Mouse (Mus musculus) cerebellum, adult 11-12 months (tissue): ENCODE measurements at regions not wholly inside any gene's neighbourhood (a gene's known extent, or its start where the extent isn't known, plus 50 kb on each side); places are given as distances from the start of the nearest gene placed in this dataset.

ENCODE experiments used
- DNase-seq: peaks from one replicate; pipeline ENCODE4 v3.0.0; 2022

DNA sequence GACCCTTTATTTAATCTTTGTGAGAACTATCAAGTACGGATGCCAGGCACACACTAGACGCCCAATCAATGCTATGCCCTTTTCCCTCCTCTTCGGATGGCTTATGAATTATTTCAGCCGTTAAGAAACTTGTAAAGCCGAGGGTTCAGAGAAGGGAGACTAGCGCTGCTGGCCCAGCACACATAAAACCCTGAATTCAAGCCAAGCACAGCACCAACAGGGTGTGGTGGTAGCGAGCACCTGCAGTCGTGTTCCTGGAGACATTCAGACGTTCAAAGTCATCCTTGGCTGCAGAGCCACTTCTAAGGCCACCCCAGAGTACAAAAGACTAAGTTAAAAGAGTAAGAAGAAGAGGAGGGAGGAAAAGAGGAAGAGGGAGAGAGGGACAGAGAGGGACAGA, 148.5 kb upstream of the Jarid2 start:
- DNase-seq = no peak

DNA sequence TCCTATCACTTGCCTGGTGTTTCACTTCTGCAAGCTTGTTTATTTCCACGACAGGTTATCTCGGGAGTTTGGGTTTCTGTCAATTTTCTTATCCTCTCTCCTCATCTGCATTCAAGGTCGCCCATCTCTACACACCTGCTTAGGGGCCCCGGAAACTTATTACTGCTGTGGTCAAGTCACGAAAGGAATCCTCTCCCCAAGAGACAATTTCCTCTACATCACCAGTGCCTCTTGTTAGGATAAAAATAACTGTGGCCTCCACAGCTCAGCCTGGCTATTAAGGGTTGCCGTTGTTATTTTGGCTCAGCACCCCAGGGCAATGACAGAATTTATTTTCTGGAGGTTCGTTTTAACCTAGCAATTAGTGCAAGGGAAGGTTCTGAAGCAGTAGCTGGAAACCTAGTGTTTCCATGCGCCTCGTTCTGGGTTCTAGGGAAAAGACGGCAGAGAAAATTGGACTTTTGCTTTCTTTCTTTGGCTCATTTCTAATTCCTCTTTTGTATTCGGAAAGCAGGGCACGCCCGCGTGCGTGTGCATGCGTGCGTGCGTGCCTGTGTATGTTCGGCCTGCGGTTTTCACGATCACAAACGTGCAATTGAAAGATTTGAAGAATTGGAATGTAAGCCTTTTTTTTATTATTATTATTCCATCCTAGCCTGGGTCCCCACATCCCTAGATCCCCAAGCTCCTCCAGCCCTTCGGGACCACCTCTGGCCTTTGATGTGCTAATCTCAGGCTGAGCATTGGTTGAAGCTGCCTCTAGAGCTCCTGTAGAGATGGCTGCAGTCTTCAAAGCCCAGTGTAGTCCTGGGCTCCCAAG, 147.1 kb upstream of the Jarid2 start:
- DNase-seq = no peak

DNA sequence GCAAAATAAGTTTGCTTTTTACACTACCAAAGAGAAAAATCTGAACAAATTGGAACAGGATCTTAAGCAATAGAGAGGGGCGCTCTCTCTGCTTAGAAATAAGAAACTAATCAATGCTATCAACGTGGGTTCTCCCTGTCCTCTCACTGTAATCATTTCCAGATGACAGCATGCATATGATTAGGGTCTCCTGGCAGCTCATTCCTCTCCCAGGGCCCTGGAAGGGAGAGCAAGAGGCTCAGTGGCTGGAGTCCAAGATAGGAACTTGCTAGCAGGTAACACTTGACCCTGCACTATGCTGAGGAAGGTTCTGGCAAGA, 146.5 kb upstream of the Jarid2 start:
- no peak for DNase-seq

DNA sequence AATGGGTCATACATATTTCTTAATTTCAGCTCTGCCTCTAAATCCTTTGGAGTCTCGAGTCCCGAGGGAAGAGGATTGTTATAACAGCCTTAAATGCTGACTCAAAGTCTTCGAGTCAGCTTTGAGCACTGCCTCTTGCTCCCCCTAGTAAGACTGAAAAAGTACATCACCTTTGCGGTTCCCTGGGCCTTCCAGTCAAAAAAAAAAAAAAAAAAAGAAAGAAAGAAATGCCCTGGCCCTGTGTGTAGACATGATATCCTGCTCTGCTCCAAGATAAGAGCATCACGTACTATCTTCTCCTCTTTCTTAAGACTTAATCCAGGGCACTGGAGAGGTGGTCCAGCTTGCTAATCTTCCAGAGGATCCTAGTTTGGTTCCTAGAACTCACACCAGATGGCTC, 145.7 kb upstream of the Jarid2 start:
- no peak for DNase-seq

DNA sequence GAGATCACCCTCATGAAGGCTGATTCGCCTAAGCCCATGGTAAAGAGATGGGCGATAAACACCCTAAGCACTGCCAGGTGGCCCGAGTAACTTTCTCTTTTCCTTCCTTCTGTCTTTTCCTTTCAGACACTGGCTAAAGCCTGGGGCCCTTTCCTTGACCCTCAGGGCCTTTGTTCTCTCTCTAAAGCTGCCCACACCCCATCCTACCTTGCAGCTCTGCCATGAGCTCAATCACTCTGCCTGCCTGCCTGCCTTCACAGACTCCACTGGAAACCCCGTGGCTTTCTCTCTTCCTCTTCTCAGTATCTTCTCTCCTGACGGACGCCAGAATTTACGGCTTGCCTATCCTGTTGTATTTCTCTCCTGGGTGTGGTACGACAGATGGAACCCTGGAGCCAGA, 145.1 kb upstream of the Jarid2 start:
- no peak for DNase-seq

DNA sequence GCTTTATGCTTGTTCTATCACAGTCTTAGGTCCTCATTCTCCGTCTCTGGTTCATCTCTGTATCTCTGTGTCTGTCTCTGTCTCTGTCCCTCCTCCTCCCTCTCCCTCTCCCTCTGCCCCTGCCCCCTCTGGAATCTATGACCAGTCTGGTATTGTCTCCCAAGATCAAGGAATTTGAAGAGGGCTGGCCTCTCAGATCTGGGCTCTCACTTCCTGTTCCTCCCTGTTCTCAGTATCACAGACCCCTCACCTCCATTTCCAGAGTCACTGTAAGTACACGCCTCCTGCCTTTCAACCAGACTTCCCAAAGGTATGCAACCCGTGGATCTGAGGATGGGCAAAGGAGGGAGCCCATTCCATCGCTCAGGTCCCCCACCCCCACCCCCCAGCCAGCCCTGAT, 144.7 kb upstream of the Jarid2 start:
- no peak for DNase-seq

DNA sequence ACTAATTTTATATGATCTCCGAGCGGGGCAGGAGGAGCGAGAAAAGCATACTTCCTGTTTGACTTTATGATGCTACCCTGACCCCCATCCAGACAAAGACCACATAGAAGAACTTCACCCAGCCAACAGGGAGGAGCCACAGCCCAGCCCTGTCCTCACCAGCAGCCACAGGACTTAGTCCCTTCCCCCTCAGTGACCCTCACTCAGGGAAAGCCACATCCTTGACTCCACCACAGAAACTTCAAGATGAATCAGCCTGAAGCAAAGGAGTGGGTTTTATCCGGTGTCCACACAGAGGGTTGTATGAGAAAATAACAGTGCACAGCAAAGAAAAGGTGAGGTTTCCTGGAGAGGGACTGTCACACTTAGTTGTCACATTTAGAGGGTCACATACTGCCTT, 141.4 kb upstream of the Jarid2 start:
- DNase-seq = no peak

DNA sequence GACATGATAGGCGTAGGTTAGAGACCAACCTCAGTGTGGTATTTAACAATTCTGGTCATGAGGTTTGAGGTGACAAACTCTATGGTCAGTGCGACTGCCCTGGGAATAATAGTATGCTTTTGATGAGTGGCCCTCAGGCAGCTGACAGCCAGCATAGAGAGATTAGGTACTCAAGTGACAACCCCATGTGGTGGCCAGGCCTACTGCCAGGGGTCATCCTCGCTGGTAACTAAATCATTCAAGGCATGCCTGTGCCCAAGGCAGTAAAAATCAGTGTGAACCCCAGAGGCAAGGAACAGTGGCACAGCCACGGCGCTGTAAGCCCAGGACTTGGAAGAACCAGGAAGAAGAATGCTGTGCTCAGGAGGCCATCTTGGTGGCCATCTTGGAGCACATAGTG, 134.6 kb upstream of the Jarid2 start:
- DNase-seq = no peak

DNA sequence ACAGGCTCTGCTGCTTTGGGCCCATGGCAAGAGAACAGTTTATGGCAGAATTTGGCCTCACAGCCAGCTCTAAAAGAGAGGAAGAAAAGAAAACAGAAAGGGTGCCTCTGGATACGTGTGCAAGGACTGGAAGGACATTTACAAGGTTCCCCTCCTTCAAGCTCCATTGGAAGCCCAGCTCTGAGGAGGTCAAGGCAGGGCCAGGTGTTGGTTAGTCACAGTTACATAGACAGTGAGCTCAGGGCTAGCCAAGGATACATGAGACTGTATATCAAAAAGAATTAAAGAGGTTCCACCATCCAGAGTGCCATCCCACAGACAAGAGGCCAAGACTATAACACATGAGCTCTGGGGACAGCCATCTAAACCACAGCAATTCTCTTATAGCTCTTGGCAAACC, 131.6 kb upstream of the Jarid2 start:
- DNase-seq = no peak

DNA sequence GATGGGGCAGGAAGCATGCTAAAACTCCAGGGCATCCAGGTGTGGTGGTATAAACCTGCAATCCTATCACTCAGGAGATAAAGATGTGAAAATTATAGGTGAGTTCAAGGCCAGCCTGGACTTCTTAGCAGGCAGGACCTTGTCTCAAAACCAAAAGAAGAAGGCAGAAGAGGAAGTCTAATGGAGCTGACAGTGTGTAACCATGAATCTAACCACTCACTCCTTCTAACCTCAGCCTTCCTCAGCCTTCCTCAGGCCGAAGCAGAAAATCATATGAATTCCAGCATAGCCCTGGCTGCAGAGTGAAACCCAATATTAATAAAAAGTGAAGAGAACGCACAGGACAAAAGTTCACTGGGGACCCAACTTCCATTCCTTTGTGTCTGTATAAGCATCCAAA, 128.2 kb upstream of the Jarid2 start:
- no peak for DNase-seq

DNA sequence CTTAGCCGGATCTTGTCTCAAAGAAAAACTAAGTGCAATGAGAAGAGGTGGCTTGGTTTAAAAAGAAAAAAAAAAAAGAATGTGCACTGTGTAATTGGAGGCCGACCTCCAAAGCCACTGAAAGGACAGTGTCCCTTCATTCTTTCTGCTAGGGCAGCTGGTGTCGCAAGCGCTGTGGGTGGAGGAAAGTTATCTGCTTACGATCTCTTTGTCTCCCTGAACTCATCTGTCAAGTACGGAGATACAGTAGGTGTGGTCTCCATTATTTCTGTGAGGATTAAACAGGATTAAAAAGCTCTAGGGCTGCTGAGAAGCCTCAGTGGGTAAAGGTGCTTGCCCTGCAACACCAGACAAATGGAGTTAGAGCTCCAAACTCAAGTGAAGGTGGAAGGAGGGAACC, 126.6 kb upstream of the Jarid2 start:
- DNase-seq = no peak

DNA sequence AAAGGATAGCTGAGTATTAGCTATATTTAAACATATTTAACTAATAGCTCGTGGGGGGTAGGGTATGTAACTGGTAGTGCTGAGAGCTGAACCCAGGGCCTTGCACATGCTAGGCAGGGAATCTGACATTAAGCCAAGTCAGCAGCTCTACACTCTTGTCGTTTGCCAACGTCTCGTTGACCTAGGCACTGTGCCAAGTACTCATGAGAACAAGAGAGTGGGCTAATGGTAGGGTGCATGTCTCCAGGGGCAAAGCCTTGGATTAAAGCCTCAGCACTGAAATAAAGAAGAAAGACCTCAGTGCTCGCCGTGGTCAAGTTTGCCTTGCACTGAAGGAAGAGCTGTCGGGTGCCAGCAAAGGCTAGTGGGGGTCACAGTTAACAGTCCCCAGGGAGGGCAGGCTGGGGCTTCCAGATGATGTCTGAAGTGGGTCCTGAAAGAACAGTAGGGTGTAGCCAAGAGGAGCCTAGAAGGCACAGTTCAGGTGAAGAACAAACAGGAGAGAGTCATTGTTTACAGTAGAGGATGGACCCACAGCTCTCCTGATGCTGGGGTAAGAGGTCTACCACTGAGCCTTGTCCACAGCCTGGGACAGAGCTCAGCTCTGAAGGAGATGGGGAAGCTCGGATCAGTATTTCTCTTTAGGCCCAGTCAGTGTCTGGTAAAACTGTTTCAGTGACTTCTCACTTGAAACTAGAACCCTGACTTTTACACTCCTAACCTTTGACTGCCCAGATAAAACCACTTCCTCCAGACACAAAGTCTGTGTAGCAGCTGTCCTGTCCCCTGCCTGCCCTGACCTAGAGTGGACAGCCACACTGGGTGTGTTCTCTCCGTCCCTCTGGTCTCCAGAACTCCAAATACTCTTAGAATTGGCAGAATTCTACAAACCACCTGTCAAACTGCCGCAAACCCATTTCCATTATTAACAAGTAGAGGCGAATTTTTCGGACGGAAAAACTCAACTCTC, 121.7 kb upstream of the Jarid2 start:
- DNase-seq = no peak

DNA sequence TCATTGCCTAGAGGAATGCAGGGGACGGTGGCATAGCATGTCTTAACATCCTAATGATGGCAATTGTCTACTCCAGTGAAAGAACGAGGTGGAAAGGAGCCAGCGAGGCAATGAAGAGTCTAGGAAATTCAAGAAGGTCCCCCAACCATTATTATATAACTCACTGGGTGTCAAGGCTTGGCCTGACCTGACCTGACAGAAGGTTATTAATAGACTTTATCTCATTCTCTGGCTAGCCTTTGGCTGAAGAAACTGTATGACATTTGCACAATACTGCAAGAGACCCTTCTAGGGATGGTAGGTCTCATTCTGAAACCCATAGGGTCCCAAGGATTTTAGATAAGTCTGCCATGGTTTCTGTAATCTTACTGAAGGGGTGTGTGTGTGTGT, 121.0 kb upstream of the Jarid2 start:
- DNase-seq = no peak

DNA sequence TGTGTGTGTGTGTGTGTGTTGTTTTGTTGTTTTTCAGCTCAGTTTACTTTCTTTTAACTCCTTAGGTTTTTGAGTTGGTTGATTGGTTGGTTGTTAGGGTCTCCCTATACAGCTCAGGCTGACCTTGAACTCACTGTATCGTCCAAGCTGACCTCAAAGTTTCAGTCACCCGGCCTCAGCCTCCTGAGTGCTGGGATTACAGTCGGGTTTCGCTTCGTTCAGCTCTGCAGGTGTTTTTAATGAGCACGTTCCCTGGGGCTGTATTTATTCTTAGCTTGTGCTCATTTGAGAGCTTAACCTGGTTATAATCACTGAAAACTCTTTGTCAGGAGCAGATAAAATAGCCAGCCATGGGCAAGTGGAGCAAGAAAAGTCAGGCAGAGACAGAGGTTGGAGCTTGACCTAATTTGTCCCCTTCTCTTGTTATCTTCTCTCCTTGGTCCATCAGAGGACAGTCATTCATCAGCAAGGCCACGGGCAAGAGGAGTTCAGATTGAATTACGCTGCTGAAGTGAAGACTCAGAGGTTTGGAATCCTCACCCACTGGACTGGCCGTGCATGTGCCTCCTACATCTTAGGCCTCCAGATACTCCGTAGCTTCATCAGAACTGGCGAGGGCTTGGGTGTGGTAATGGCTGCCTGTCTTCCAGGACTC, 120.5 kb upstream of the Jarid2 start:
- no peak for DNase-seq

DNA sequence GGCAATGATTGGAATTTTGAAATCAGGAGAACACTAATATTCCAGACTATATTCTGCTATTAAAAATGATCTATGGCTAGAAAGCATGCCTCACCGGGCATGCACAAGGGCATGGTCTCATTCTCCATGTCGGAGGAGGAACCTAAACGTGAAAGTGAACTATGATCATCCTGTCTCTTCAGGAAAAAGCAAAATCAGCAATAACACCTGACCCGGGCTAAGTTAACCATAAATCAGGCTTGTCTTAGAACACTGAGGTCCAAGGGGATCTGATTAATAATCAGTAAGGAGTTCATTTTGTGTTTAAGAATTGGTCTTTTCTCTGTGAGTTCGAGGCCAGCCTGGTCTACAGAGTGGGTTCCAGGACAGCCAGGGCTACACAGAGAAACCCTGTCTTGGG, 119.7 kb upstream of the Jarid2 start:
- no peak for DNase-seq

DNA sequence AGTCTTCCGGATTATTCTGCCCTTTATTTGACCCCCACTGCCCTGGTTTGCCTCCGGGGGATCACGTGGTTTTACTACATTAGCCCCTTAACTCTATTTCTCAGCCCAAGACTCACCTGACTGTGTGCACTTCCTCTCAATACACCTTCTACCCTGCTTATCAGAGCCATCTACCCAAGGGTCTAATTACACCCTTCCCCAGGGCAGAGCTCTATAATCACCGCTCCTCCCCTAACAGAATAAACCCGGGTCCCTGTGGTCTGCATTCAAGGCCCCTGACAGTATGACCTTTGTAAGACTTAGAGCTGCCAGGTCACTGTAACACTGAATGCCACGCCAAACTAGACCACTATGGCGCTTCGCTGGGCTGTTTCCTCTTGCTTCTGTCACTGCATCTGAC, 113.6 kb upstream of the Jarid2 start:
- no peak for DNase-seq

DNA sequence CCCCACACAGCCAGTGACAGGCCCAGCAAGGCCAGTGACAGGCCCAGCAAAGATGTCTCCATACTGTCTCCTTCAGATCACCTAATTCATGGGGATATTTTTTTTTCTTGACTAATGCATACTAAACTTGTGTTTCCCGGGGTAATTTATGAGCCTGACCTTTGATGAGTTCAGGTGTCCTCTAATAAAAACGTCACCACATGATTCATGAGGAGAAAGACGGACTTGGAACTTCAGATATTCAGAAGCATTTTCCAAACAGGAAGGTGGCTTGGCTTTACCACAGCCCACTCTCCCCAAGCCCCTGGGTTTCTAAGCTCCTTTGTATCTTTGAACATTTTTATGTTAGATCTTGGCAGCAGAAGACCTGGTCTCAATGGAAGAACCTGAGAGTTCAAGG, 110.9 kb upstream of the Jarid2 start:
- no peak for DNase-seq

DNA sequence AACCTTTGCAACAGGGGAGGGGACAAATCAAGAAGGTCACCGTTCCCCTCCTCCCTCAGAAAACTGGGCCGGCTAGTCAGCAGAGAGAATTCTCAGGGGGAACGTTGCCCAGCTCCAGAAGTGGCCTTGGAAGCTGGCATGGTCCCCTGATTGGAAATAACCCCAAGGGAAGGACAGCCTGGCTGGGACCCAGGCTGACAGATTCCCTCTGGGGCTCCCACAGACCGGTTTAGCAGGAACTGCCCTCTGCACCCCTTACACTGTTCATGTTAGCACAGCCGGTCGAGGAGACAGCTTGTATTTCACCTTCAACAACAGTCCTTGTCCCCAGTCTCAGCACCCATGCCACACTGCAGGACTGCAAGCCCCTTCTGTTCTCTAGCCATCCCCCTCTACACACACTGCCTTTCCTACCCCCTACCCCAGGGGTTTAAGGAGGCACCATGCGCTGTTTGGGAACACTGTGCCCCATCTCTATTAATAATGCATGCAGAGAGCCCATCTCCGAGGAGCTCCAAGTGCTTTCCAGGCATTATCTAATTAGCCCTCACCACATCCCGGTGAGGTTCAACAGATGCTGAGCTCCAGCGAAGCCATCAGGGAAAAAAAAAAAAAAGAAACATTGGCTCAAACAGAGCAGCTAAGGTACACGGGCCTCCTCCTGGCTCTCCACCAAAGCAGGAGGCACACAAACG, 106.5 kb upstream of the Jarid2 start:
- peak; percentile 34 for DNase-seq

DNA sequence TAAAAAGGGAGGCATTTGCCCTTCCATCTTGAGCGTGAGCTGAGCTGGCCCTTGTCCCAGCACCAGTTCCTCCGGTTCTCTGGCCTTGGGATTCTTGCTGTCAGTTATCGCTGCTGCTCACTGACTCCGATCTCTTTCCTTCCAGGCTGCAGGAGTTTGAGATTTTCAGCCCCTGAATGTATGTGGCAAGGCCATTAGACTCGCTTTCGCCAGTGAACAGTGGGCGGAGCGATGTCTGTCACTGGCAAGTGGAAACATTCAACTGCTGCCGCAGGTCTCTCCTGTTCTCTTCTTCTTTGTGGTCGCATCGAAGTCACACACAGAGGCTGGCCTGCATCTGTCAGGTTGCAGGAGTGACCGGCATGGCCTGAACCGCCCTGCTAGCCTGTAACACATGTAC, 104.6 kb upstream of the Jarid2 start:
- DNase-seq = no peak

DNA sequence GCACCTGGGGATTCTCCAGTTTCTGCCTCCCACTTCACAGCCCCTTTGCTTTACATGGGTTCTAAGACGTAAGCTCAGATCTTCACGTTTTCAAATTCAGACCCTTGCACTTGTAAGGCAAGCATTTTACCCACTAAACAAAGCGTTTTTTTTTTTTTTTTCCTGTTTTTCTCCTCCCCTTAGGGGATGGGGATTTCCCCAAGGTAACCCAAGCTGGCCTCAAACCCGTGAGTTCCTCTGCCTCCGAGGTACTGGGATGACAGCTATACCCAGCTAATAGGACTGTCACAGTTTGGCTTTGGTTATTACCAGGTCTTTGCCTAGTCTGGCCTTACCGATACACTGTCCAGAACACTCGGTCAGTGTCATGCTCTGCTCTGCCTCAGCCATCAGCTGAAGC, 103.5 kb upstream of the Jarid2 start:
- DNase-seq = no peak

DNA sequence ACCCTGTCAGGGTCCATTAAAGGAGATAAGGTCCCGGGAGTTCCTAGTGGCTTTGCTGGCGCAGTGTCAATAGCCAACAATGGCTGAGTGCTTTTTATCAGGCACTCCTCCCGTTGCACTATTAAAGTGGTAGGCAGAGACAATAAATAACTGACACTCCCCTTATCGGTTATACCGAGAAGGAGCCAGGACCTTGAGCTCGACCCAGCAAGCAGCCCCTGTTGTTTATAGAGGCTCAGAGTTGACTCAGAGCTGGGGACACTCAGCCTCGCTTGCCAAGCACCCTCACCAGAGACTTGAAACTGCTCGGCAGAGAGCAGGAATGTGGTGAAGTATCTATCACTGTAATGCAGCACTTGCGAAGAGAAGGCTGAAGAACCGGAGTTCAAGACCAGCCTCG, 102.5 kb upstream of the Jarid2 start:
- DNase-seq = no peak

DNA sequence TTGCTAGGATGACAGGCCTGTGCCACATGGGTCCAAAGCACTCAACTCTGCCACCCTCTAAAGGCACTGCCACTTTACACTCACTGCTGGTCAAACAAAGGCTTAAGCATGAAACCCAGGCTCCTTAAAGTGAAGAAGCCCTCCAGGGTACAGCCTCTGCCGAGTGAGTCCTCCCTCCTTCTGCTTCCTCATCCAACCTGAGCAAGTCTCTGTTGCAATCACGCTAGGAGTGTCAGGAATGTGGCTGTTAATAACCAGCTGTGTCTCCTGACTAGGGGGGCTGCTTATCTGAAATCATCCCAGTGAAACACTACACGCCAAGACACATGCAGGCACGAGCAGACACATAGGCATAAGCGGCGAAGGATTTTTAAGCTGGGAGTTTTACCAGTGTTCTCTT, 99.2 kb upstream of the Jarid2 start:
- no peak for DNase-seq

DNA sequence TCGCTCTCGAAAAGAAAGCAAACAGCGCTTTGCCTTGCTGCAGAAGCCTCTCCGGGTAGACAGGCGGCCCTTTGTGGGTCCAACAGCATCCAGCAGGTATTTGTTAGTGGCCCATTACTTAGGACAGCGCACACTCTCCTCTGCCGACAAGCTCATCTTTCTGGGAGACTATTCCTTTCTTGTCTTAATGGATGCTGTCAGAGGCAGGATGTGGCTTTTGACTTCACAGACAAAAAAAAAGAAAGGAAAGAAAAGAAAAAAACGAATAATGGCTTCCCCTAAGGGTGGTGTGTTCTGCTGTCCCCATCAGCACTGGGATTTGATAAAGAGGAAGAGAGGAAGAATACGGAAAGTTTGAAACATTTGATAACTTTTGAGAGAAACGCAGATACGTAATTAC, 94.7 kb upstream of the Jarid2 start:
- no peak for DNase-seq
